Mouse (Mus musculus): ENCODE measurements around the gene Upp2. TPM values are rescaled to one million over a fixed set of nuclear protein-coding genes. Genes with fewer than 3 reads are reported as not detected.

Gene Upp2
- polyA plus RNA-seq, 1 experiment = 7.6 TPM

DNA sequence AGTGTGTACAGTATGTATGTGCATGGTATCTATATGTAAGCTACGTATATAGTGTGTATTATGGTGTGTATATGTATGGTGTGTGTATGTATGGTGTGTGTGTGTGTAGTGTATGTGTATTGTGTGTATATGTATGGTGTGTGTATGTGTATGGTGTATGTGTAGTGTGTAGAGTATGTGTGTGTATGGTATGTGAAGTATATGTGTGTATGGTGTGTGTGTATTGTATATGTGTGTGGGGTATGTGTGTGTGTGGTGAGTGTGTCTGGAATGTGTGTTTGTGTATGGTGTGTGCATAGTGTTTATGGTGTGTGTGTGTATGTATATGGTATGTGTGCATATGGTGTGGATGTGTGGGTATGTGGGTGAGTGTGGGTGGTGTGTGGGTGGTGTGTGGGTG, 23.0 kb downstream of the Upp2 start:
- Histone ChIP-seq H3K27me3 (ENCODE audit: control insufficient read depth, insufficient read depth, low read length) (no peaks in the 10 kb centered on the region), H3K4me1 (ENCODE audit: control insufficient read depth, insufficient read depth, insufficient read length, low read length) (peaks cover 4% of the 10 kb centered on the region; the same call in 1 of the 2 replicates), H3K4me3 (ENCODE audit: low read depth, low read length) (no peak overlapping the region), H3K27ac (ENCODE audit: insufficient read depth, low read depth, low read length) (no peak overlapping the region), H3K36me3 (ENCODE audit: control insufficient read depth, insufficient read depth, low read length) (no peaks in the 10 kb centered on the region)
- WGBS = 93% methylated on average over 1 of the region's 1 CpGs
- TF ChIP-seq POLR2A (IDR thresholded peaks at IDR 0.05; ENCODE audit: low read depth, low read length) (no peak), CTCF (IDR thresholded peaks at IDR 0.05; ENCODE audit: extremely low read depth, insufficient read length, insufficient replicate concordance, low read depth, low read length) (no peak)

DNA sequence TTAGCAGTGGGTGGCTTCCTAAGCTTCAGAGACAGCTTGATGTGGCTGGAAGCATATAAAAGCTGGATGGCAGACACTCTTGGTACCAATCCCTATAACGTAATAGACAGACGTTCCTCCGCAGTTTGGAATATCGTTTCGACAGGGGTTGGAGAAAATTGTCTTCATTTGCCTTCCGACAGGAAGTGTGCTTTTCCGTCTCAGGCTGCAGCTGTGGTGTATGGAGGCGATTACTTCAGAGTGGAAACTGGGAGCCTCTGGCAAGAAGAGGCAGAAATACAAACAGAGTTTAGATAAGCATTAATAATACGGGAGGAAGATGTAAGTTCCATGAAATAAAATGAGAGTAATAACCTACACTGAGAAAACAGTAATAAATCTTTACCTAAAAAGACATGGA, 28.3 kb downstream of the Upp2 start:
- Histone ChIP-seq H3K27ac (ENCODE audit: insufficient read depth, low read depth, low read length) (no peak overlapping the region), H3K4me3 (ENCODE audit: low read depth, low read length) (no peak overlapping the region), H3K27me3 (ENCODE audit: control insufficient read depth, insufficient read depth, low read length) (no peaks in the 10 kb centered on the region), H3K4me1 (ENCODE audit: control insufficient read depth, insufficient read depth, insufficient read length, low read length) (no peaks in the 10 kb centered on the region), H3K36me3 (ENCODE audit: control insufficient read depth, insufficient read depth, low read length) (no peaks in the 10 kb centered on the region)
- TF ChIP-seq POLR2A (IDR thresholded peaks at IDR 0.05; ENCODE audit: low read depth, low read length) (no peak), CTCF (IDR thresholded peaks at IDR 0.05; ENCODE audit: extremely low read depth, insufficient read length, insufficient replicate concordance, low read depth, low read length) (no peak)
- WGBS = 49% methylated on average over 9 of the region's 9 CpGs

DNA sequence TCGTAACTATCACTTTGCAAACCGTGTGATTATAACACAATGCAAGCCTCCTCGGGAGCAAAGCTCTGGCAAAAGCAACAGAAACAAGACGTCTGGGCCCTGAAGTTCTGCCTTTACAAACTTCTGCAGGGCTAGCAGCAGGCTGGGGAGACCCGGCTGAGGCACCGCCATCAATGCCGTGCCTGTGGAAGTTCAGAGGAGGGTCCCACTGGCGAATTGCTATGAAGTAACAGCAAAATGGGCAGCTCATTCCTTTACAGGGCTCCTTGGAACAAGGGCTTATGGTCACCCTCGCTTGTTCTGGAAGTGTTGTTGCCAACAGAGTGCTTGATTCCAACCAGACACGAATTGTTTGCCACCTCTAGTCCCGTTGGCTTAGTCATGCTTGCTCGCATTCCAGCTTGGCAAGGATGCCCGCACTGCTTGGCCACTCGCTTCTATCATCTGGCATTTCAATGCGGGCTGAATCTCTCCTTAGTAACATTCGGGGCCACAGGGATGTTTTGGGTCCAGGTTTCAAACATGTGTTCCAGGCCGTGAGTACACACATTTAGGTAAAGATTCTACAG, 29.8 kb downstream of the Upp2 start:
- Histone ChIP-seq H3K4me3 (ENCODE audit: low read depth, low read length) (no peak overlapping the region), H3K36me3 (ENCODE audit: control insufficient read depth, insufficient read depth, low read length) (no peaks in the 10 kb centered on the region), H3K27ac (ENCODE audit: insufficient read depth, low read depth, low read length) (no peak overlapping the region), H3K4me1 (ENCODE audit: control insufficient read depth, insufficient read depth, insufficient read length, low read length) (no peaks in the 10 kb centered on the region), H3K27me3 (ENCODE audit: control insufficient read depth, insufficient read depth, low read length) (no peaks in the 10 kb centered on the region)
- TF ChIP-seq POLR2A (IDR thresholded peaks at IDR 0.05; ENCODE audit: low read depth, low read length) (no peak), CTCF (IDR thresholded peaks at IDR 0.05; ENCODE audit: extremely low read depth, insufficient read length, insufficient replicate concordance, low read depth, low read length) (no peak)
- 88% methylated on average over 17 of the region's 17 CpGs for WGBS

DNA sequence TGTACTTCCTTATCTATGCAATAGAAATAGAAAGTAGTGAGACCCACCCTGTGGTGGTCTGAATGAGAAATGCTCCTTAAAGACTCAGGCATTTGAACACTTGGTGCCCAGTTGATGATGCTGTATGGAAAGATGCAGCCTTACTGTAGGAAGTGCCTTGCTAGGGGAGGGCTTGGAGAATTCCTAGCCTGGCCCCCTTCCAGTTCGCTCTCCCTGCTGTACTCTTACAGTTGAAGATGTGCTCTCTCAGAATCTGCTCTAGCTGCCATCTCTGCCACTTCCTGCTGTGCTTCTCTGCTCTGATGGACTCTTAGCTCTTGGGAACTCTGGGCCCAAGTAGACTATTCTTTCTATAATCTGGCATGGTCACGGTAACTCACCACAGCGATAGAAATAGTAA, 30.5 kb downstream of the Upp2 start:
- no peaks in the 10 kb centered on the region for H3K4me1 ChIP-seq (ENCODE audit: control insufficient read depth, insufficient read depth, insufficient read length, low read length)
- no peaks in the 10 kb centered on the region for H3K27me3 ChIP-seq (ENCODE audit: control insufficient read depth, insufficient read depth, low read length)
- no peaks in the 10 kb centered on the region for H3K36me3 ChIP-seq (ENCODE audit: control insufficient read depth, insufficient read depth, low read length)
- TF ChIP-seq CTCF (IDR thresholded peaks at IDR 0.05; ENCODE audit: extremely low read depth, insufficient read length, insufficient replicate concordance, low read depth, low read length) = no peak
- H3K4me3 ChIP-seq (ENCODE audit: low read depth, low read length) = no peak overlapping the region
- 94% methylated on average over 3 of the region's 3 CpGs for WGBS
- H3K27ac ChIP-seq (ENCODE audit: insufficient read depth, low read depth, low read length) = no peak overlapping the region

GRCm38 (mm10) chr2:58599639-58600038, 32.5 kb downstream of the Upp2 start:
- TF ChIP-seq CTCF (IDR thresholded peaks at IDR 0.05; ENCODE audit: extremely low read depth, insufficient read length, insufficient replicate concordance, low read depth, low read length) (no peak), POLR2A (IDR thresholded peaks at IDR 0.05; ENCODE audit: low read depth, low read length) (no peak)
- Histone ChIP-seq H3K27ac (ENCODE audit: insufficient read depth, low read depth, low read length) (no peak overlapping the region), H3K4me1 (ENCODE audit: control insufficient read depth, insufficient read depth, insufficient read length, low read length) (no peaks in the 10 kb centered on the region), H3K36me3 (ENCODE audit: control insufficient read depth, insufficient read depth, low read length) (no peaks in the 10 kb centered on the region), H3K4me3 (ENCODE audit: low read depth, low read length) (no peak overlapping the region), H3K27me3 (ENCODE audit: control insufficient read depth, insufficient read depth, low read length) (no peaks in the 10 kb centered on the region)
- 86% methylated on average over 6 of the region's 6 CpGs for WGBS

DNA sequence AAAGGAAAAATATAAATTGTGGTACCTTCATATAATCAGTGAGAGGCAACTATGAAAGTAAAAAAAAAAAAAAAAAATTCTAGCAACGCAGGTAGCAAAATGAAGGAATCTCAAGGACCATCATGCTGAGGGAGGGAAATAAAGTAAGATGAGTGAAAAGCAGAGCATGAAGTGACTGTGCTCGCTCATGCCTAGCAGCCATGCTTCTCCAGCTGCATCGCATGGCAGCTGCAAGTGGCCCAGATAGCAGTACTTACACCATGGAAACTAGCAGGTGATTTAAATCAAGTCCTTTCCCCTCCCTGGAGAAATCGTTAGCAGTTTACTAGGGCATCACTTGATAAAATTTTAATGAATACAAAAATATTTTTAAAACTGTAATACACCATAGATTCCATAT, 34.3 kb downstream of the Upp2 start:
- H3K36me3 ChIP-seq (ENCODE audit: control insufficient read depth, insufficient read depth, low read length) = no peaks in the 10 kb centered on the region
- no peak overlapping the region for H3K4me3 ChIP-seq (ENCODE audit: low read depth, low read length)
- 89% methylated on average over 4 of the region's 4 CpGs for WGBS
- H3K27ac ChIP-seq (ENCODE audit: insufficient read depth, low read depth, low read length) = no peak overlapping the region
- no peaks in the 10 kb centered on the region for H3K27me3 ChIP-seq (ENCODE audit: control insufficient read depth, insufficient read depth, low read length)
- no peaks in the 10 kb centered on the region for H3K4me1 ChIP-seq (ENCODE audit: control insufficient read depth, insufficient read depth, insufficient read length, low read length)
- TF ChIP-seq POLR2A (IDR thresholded peaks at IDR 0.05; ENCODE audit: low read depth, low read length) (no peak), CTCF (IDR thresholded peaks at IDR 0.05; ENCODE audit: extremely low read depth, insufficient read length, insufficient replicate concordance, low read depth, low read length) (no peak)

- no peak for TF ChIP-seq POLR2A (IDR thresholded peaks at IDR 0.05; ENCODE audit: low read depth, low read length)
- TF ChIP-seq CTCF (IDR thresholded peaks at IDR 0.05; ENCODE audit: extremely low read depth, insufficient read length, insufficient replicate concordance, low read depth, low read length) = no peak
- WGBS = 85% methylated on average over 3 of the region's 3 CpGs
- no peaks in the 10 kb centered on the region for H3K36me3 ChIP-seq (ENCODE audit: control insufficient read depth, insufficient read depth, low read length)
- no peak overlapping the region for H3K27ac ChIP-seq (ENCODE audit: insufficient read depth, low read depth, low read length)
- no peaks in the 10 kb centered on the region for H3K4me1 ChIP-seq (ENCODE audit: control insufficient read depth, insufficient read depth, insufficient read length, low read length)
- no peak overlapping the region for H3K4me3 ChIP-seq (ENCODE audit: low read depth, low read length)
- no peaks in the 10 kb centered on the region for H3K27me3 ChIP-seq (ENCODE audit: control insufficient read depth, insufficient read depth, low read length)
Observed at GRCm38 (mm10) chr2:58603379-58603778, 36.3 kb downstream of the Upp2 start.

All from small intestine, adult 2 months (tissue).